Mouse (Mus musculus): ENCODE results near the gene Xirp1. TPM values are rescaled to one million over a fixed set of nuclear protein-coding genes. Genes with fewer than 3 reads are reported as not detected.
A peak's percentile ranks its signal among the peaks of the same experiment; 100 is the strongest.

The Xirp1 gene
- polyA plus RNA-seq, 1 experiment from 2014 or later: 1.1 TPM

DNA sequence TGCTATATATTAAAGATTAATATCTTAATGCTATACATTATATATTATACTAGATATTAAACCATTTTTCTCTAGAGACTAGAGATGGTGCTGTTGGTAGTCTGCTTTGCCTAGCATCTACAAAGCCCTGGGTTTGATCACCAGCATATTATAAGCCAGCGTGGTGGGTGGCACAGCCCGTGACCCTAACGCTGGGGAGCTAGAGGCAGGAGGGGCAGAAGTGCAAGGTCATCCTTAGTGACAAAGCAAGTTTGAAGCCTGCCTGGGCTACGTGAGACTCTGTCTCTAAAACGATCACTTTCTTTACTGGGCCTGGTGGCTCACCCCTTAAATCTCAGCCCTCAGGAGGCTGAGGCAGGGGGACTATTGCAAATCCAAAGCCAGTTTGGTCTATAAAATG, 20.5 kb downstream of the Xirp1 start:
- Histone ChIP-seq H3K9ac (ENCODE audit: low read depth, low read length) (no peak overlapping the region), H3K27ac (ENCODE audit: low read depth, low read length) (peak overlapping the region; percentile 69; the same call in 1 of the 2 replicates), H3K36me3 (ENCODE audit: control insufficient read depth, insufficient read depth, low read length) (no peaks in the 10 kb centered on the region), H3K4me1 (replicated peaks; ENCODE audit: control insufficient read depth, insufficient read depth, low read length) (peaks cover 15% of the 10 kb centered on the region), H3K9me3 (ENCODE audit: control insufficient read depth, low read length) (no peaks in the 10 kb centered on the region), H3K4me2 (peak overlapping the region; percentile 29), H3K4me3 (ENCODE audit: low read depth, low read length) (no peak overlapping the region), H3K27me3 (replicated peaks; ENCODE audit: control insufficient read depth, insufficient read depth, low read length) (no peaks in the 10 kb centered on the region)
- DNase-seq (ENCODE audit: low spot score) (no peak), ATAC-seq (replicated peaks; ENCODE audit: low FRiP score) (0 out of 2 replicates have a peak, but pooled peaks have one; percentile 42)
- 53% methylated on average over 5 of the region's 5 CpGs for WGBS

DNA sequence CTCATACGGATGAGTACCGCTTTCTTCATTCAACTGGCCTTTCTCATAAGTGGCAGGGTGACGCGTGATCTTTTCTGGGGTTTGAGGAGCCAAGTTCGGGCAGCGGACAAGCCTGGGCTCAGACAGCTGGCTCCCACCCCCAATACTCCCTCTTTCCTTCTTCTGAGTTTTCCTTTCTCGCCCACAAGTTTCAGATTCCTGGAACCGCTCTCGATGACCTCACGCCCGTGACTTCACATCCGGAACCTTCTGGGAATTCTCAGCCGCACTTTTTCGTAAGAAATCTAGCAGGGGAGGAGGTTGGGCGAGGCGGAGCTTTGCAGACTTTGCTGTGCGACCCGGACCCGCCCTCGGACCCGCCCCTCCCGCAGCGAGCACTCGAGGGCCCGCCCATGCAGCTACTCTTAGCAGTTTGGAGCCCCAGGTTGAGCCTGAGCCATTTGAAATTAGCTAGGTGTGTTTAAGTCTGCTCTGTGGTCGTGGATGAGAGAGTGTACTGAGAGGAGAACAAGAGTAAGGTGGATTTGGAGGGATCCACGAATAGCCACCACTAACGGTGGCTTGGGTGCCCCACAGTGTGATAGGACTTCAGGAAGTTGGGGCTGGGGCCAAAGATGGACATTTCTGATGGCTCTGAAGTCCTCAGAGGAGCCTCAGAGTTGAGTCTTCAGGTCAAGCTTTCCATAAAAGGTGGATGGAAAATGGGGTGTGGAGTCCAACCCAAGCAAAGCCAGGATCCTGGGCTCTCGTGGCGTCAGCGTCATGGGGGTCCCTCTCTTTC, 21.3 kb downstream of the Xirp1 start:
- 8% methylated on average over 31 of the region's 31 CpGs for WGBS
- peak overlapping the region; percentile 69 for H3K27ac ChIP-seq (ENCODE audit: low read depth, low read length)
- H3K27me3 ChIP-seq (replicated peaks; ENCODE audit: control insufficient read depth, insufficient read depth, low read length): no peaks in the 10 kb centered on the region
- peak overlapping the region; percentile 57 for H3K4me3 ChIP-seq (ENCODE audit: low read depth, low read length)
- peak overlapping the region; percentile 79 for H3K4me2 ChIP-seq
- no peaks in the 10 kb centered on the region for H3K36me3 ChIP-seq (ENCODE audit: control insufficient read depth, insufficient read depth, low read length)
- H3K9ac ChIP-seq (ENCODE audit: low read depth, low read length): peak overlapping the region; percentile 70
- H3K9me3 ChIP-seq (ENCODE audit: control insufficient read depth, low read length): no peaks in the 10 kb centered on the region
- peak; percentile 97 for ATAC-seq (replicated peaks; ENCODE audit: low FRiP score)
- H3K4me1 ChIP-seq (replicated peaks; ENCODE audit: control insufficient read depth, insufficient read depth, low read length): peaks cover 15% of the 10 kb centered on the region
- DNase-seq (ENCODE audit: low spot score): peak; percentile 85

DNA sequence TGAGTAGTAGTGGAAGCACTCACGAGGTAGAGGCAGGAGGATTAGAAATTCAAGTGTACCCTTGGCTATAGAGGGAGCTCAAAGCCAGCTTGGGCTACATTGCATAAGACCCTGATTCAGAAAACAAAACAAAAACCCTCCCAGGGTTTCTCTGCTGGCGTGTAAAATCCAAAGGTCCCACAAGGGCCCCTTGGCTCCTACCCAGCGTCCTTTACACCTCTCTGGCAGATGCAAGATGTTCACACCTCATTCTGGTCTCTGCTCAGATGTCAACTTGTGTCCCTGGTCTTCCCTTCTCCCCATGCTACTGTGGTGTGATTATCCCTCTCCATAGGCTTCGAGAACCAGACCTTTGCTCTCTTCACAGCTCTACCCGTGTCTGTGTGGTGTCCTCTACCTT, 22.6 kb downstream of the Xirp1 start:
- ATAC-seq (replicated peaks; ENCODE audit: low FRiP score): no peak
- WGBS: 74% methylated on average over 5 of the region's 5 CpGs
- H3K27ac ChIP-seq (ENCODE audit: low read depth, low read length): no peak overlapping the region

DNA sequence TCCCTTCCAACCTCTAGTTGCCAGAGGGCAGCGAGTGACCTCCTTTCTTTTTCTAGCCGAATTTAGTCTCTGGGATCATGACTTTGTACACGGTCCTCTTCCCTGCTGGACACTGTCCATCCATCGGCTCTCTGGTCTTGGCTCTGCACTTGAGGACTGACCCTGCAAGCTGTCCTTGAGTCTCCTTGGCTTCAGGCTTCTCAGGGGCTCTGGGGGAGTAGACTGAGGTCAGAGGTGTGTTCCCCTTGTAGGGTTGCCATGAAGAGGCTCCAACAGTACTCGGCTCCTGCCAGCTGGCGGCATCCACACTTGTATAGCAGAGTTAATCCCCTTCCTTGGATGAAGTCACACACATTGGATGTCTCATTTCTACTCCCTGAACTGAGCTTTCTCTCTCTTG, 23.8 kb downstream of the Xirp1 start:
- WGBS: 84% methylated on average over 6 of the region's 6 CpGs
- H3K4me2 ChIP-seq: no peak overlapping the region
- no peak overlapping the region for H3K4me3 ChIP-seq (ENCODE audit: low read depth, low read length)
- no peak for ATAC-seq (replicated peaks; ENCODE audit: low FRiP score)
- H3K27me3 ChIP-seq (replicated peaks; ENCODE audit: control insufficient read depth, insufficient read depth, low read length): no peaks in the 10 kb centered on the region
- H3K9ac ChIP-seq (ENCODE audit: low read depth, low read length): no peak overlapping the region
- no peaks in the 10 kb centered on the region for H3K9me3 ChIP-seq (ENCODE audit: control insufficient read depth, low read length)
- H3K36me3 ChIP-seq (ENCODE audit: control insufficient read depth, insufficient read depth, low read length): no peaks in the 10 kb centered on the region
- peaks cover 15% of the 10 kb centered on the region for H3K4me1 ChIP-seq (replicated peaks; ENCODE audit: control insufficient read depth, insufficient read depth, low read length)
- DNase-seq (ENCODE audit: low spot score): no peak
- H3K27ac ChIP-seq (ENCODE audit: low read depth, low read length): no peak overlapping the region

More for the DNA sequence above, 22.6 kb downstream of the Xirp1 start:
- peaks cover 15% of the 10 kb centered on the region for H3K4me1 ChIP-seq (replicated peaks; ENCODE audit: control insufficient read depth, insufficient read depth, low read length)
- H3K4me2 ChIP-seq: no peak overlapping the region
- H3K9me3 ChIP-seq (ENCODE audit: control insufficient read depth, low read length): no peaks in the 10 kb centered on the region
- no peak overlapping the region for H3K4me3 ChIP-seq (ENCODE audit: low read depth, low read length)
- no peaks in the 10 kb centered on the region for H3K36me3 ChIP-seq (ENCODE audit: control insufficient read depth, insufficient read depth, low read length)
- no peaks in the 10 kb centered on the region for H3K27me3 ChIP-seq (replicated peaks; ENCODE audit: control insufficient read depth, insufficient read depth, low read length)
- no peak for DNase-seq (ENCODE audit: low spot score)
- H3K9ac ChIP-seq (ENCODE audit: low read depth, low read length): no peak overlapping the region

DNA sequence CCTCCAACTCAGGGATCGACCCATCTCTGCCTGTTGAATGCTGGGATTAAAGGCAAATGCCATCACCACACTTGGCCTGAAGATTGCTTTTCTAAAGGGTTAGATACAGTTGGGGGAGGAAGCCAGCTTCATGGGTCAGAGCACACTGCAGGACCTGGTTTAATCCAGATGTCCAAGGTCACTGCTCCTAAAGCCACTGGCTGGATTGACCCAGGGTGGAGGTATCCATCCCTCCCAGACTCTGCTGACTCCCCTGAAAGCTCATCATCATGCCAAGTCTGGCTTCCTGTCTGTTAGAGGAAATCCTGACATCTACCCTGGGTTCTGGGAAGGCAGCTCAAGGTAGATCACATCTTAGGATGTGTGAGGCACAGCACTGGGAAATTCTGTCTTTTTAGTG, 24.6 kb downstream of the Xirp1 start:
- WGBS: 76% methylated on average over 1 of the region's 1 CpGs
- H3K9ac ChIP-seq (ENCODE audit: low read depth, low read length): no peak overlapping the region
- H3K4me2 ChIP-seq: no peak overlapping the region
- no peaks in the 10 kb centered on the region for H3K36me3 ChIP-seq (ENCODE audit: control insufficient read depth, insufficient read depth, low read length)
- H3K9me3 ChIP-seq (ENCODE audit: control insufficient read depth, low read length): no peaks in the 10 kb centered on the region
- no peak overlapping the region for H3K27ac ChIP-seq (ENCODE audit: low read depth, low read length)
- DNase-seq (ENCODE audit: low spot score) (no peak), ATAC-seq (replicated peaks; ENCODE audit: low FRiP score) (no peak)
- H3K4me3 ChIP-seq (ENCODE audit: low read depth, low read length): no peak overlapping the region
- H3K4me1 ChIP-seq (replicated peaks; ENCODE audit: control insufficient read depth, insufficient read depth, low read length): peaks cover 15% of the 10 kb centered on the region
- H3K27me3 ChIP-seq (replicated peaks; ENCODE audit: control insufficient read depth, insufficient read depth, low read length): no peaks in the 10 kb centered on the region

DNA sequence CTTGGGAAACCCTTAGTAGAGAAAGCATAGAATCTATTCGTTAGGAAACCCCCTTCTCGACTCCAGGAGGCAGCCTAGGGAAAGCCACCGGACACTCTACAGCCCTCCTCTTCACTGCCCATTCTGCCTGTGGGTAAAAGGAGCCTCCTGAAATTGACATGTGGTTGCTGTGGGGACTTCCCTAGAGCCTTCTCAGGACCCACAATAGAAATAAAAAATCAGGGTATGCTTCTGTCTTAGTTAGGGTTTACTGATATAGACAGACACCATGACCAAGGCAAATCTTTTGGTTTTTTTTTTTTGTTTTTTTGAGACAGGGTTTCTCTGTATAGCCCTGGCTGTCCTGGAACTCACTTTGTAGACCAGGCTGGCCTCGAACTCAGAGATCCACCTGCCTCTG, 27.3 kb downstream of the Xirp1 start:
- peaks cover 4% of the 10 kb centered on the region; the same call in 1 of the 2 replicates for H3K4me1 ChIP-seq (replicated peaks; ENCODE audit: control insufficient read depth, insufficient read depth, low read length)
- no peak for ATAC-seq (replicated peaks; ENCODE audit: low FRiP score)
- no peak overlapping the region for H3K9ac ChIP-seq (ENCODE audit: low read depth, low read length)
- H3K4me2 ChIP-seq: no peak overlapping the region
- H3K4me3 ChIP-seq (ENCODE audit: low read depth, low read length): no peak overlapping the region
- no peaks in the 10 kb centered on the region for H3K9me3 ChIP-seq (ENCODE audit: control insufficient read depth, low read length)
- H3K27ac ChIP-seq (ENCODE audit: low read depth, low read length): no peak overlapping the region
- no peaks in the 10 kb centered on the region for H3K27me3 ChIP-seq (replicated peaks; ENCODE audit: control insufficient read depth, insufficient read depth, low read length)
- 58% methylated on average over 4 of the region's 4 CpGs for WGBS
- no peak for DNase-seq (ENCODE audit: low spot score)
- no peaks in the 10 kb centered on the region for H3K36me3 ChIP-seq (ENCODE audit: control insufficient read depth, insufficient read depth, low read length)

DNA sequence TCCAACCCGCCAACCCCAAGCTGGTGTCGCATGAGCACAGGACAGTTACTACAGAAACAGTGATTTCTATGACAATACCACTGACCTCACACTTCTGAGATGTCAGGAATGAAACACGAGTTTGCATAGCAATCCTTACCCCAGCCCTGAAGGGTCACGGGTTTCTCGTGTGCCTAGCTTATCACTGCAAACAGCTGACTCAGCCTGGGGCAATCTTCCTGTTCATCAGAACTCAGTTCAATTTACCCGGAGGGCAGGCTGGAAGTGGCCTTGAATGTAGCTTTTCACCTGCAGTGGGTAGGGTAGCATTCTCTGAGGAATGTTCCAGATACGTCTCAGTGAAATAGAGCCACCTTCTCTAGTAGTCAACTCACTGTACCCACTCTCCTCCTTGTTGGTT, 29.2 kb downstream of the Xirp1 start:
- no peak overlapping the region for H3K4me3 ChIP-seq (ENCODE audit: low read depth, low read length)
- H3K4me2 ChIP-seq: no peak overlapping the region
- no peak for ATAC-seq (replicated peaks; ENCODE audit: low FRiP score)
- no peak overlapping the region for H3K27ac ChIP-seq (ENCODE audit: low read depth, low read length)
- no peaks in the 10 kb centered on the region for H3K36me3 ChIP-seq (ENCODE audit: control insufficient read depth, insufficient read depth, low read length)
- no peaks in the 10 kb centered on the region for H3K27me3 ChIP-seq (replicated peaks; ENCODE audit: control insufficient read depth, insufficient read depth, low read length)
- H3K9me3 ChIP-seq (ENCODE audit: control insufficient read depth, low read length): no peaks in the 10 kb centered on the region
- 45% methylated on average over 7 of the region's 7 CpGs for WGBS
- H3K4me1 ChIP-seq (replicated peaks; ENCODE audit: control insufficient read depth, insufficient read depth, low read length): peaks cover 4% of the 10 kb centered on the region; the same call in 1 of the 2 replicates
- DNase-seq (ENCODE audit: low spot score): no peak
- no peak overlapping the region for H3K9ac ChIP-seq (ENCODE audit: low read depth, low read length)

DNA sequence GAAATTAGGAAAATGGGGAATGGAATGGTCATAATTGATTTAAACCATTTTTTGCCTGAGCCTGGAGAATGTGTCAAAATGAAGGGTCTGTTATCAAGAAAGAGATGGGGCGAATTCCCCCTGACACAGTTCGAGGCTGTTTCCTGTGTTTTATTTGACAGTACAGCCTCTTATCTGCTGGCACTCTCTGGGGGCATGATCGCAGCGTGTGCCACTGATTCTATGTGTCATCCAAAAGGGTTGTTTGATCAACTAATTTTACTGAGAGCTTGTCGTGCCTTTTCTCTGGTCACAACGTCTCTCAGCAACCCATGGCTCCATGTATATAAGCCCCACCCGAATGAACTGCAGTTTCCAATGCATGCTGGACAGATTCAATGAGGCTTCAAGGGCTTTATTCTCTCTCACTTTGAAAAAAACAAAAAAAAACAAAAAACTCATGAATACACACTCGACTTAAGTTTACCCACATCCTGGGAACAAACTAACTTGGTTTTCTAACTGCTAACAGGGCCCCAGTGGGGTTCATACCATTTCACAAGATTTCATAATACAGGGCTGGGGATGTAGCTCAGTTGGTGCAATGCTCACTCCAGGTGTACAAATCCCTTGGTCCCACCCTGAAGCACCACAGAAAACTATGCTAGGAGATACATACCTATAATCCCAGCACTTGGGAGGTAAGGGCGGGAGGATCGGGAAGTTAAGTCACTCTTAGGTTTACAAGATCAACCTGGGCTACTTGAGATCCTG, 30.1 kb downstream of the Xirp1 start:
- no peak overlapping the region for H3K4me2 ChIP-seq
- WGBS: 47% methylated on average over 10 of the region's 10 CpGs
- no peak overlapping the region for H3K9ac ChIP-seq (ENCODE audit: low read depth, low read length)
- no peak overlapping the region for H3K27ac ChIP-seq (ENCODE audit: low read depth, low read length)
- no peak overlapping the region for H3K4me3 ChIP-seq (ENCODE audit: low read depth, low read length)
- DNase-seq (ENCODE audit: low spot score) (no peak), ATAC-seq (replicated peaks; ENCODE audit: low FRiP score) (no peak)
- H3K36me3 ChIP-seq (ENCODE audit: control insufficient read depth, insufficient read depth, low read length): no peaks in the 10 kb centered on the region
- H3K9me3 ChIP-seq (ENCODE audit: control insufficient read depth, low read length): no peaks in the 10 kb centered on the region
- H3K27me3 ChIP-seq (replicated peaks; ENCODE audit: control insufficient read depth, insufficient read depth, low read length): no peaks in the 10 kb centered on the region
- H3K4me1 ChIP-seq (replicated peaks; ENCODE audit: control insufficient read depth, insufficient read depth, low read length): peaks cover 4% of the 10 kb centered on the region; the same call in 1 of the 2 replicates

All from liver, embryonic 11.5 days (tissue).